Mouse (Mus musculus): ENCODE data around the gene Parp14. TPM values are rescaled to one million over a fixed set of nuclear protein-coding genes. Genes with fewer than 3 reads are reported as not detected.

Gene Parp14
- polyA plus RNA-seq (2015; fragmentation: Nextera tagmentation; extraction: Ambion mirVana): 0.14 and 0.35 TPM in 2 replicates

GRCm38 (mm10) chr16:35871048-35871851 lies at the start of gene Parp14:
Gene Parp14 (minus strand): TSS chr16:35871544.
- ATAC-seq: 0 out of 2 replicates have a peak, but pooled peaks have one; percentile 45
- H3K27me3 ChIP-seq: peaks cover 33% of the 10 kb centered on the region
- peak within 1 kb of the TSS; percentile 67 for H3K9ac ChIP-seq
- H3K36me3 ChIP-seq (ENCODE audit: poor library complexity, severe bottlenecking): no peaks in the 10 kb centered on the region
- peaks cover 16% of the 10 kb centered on the region for H3K4me1 ChIP-seq
- H3K4me3 ChIP-seq: peak within 1 kb of the TSS; percentile 58
- peak within 1 kb of the TSS; percentile 96 for H3K4me2 ChIP-seq
- H3K9me3 ChIP-seq (replicated peaks): peaks cover 5% of the 10 kb centered on the region; the same call in 1 of the 2 replicates
- H3K27ac ChIP-seq: no peak within 1 kb of the TSS
- 1% methylated on average over 36 of the region's 38 CpGs for WGBS

DNA sequence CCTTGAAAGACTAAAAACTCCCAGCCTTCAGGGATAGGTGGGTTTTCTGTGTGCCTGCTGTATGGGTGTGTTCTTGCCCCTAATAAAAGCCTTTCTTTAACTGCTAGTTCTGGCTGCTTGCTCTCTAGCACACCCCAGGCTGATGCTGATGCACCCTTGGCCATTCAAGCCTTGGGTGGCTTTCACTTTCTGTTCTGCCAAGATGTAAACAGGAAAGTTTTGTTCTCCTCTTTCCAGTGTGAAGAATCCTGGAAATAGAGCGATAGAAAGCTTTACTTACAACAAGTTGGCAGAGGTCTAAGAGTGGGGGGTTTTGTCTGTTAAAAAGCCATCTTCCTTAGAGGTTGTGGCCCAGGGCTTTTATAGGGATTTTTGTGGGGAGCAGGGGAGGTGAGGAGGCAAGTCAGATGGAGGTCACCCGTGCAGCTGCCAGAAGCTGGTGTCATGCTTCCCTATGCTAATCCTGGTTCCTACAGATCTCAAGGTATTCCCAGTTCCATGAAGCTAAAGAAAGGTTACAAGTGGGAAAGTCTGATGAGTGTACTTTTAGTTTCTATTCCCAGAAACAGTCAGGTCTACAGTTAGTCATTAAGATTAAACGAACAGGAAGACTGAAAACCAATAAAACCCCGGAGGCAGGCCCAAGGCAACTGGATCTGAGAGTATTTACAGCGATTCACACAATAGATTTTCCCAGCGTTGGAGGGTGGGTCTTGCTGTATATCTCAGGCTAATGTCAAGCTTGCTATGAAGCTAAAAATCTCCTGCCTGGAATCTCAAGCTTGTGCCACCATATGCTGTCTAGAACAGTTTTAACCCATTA lies 47.6 kb upstream of the Parp14 start:
- H3K4me1 ChIP-seq: no peaks in the 10 kb centered on the region
- H3K36me3 ChIP-seq (ENCODE audit: poor library complexity, severe bottlenecking): no peaks in the 10 kb centered on the region
- no peak overlapping the region for H3K4me3 ChIP-seq
- H3K9ac ChIP-seq: no peak overlapping the region
- H3K4me2 ChIP-seq: no peak overlapping the region
- no peak for ATAC-seq
- 91% methylated on average over 6 of the region's 6 CpGs for WGBS
- H3K27ac ChIP-seq: no peak overlapping the region
- H3K9me3 ChIP-seq (replicated peaks): no peaks in the 10 kb centered on the region
- no peaks in the 10 kb centered on the region for H3K27me3 ChIP-seq

GRCm38 (mm10) chr16:35914301-35914700 lies 43.0 kb upstream of the Parp14 start:
- Histone ChIP-seq H3K36me3 (ENCODE audit: poor library complexity, severe bottlenecking) (no peaks in the 10 kb centered on the region), H3K4me1 (no peaks in the 10 kb centered on the region), H3K27me3 (no peaks in the 10 kb centered on the region), H3K9me3 (replicated peaks) (no peaks in the 10 kb centered on the region), H3K27ac (no peak overlapping the region), H3K4me2 (no peak overlapping the region), H3K9ac (no peak overlapping the region), H3K4me3 (no peak overlapping the region)
- WGBS: 70% methylated on average over 5 of the region's 5 CpGs
- no peak for ATAC-seq

DNA sequence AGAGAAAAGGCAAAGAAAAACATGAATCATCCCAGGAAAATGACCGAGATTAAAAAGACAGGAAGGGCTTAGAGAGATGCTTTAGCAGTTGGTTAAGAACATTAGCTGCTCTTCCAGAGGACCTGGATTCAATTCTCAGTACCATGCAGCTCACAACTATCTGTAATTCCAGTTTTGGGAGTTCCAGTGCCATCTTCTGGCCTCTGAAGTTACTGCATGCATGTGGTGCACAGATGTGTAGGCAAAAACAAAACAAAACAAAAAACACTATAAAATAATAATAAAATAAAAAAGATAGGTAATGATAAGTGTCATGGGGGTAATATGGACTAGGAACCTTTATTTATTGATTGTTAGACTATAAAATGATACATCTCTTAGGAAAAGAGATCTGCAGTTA lies 42.2 kb upstream of the Parp14 start:
- no peaks in the 10 kb centered on the region for H3K9me3 ChIP-seq (replicated peaks)
- no peak overlapping the region for H3K4me3 ChIP-seq
- no peak overlapping the region for H3K4me2 ChIP-seq
- no peaks in the 10 kb centered on the region for H3K27me3 ChIP-seq
- no peaks in the 10 kb centered on the region for H3K36me3 ChIP-seq (ENCODE audit: poor library complexity, severe bottlenecking)
- 68% methylated on average over 1 of the region's 1 CpGs for WGBS
- no peak overlapping the region for H3K27ac ChIP-seq
- no peak overlapping the region for H3K9ac ChIP-seq
- no peaks in the 10 kb centered on the region for H3K4me1 ChIP-seq
- no peak for ATAC-seq

DNA sequence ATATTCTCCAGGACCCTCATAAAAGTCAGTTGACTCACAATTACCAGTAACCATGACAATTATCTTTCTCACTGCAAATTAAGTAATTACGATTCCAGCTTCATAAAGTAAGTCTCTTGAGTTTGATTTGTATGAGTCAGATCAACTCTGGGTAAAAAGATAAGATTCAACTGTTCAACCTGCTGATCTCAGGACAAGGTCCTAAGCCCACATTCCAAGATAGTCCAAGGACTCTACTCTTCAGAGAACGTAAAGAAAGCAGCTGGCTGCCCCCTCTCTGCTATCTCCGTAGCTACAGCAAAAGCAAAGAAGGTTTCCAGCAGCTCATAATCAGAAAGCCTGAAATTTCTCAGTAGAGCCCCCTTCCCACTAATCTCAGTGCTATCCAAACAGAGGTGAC lies 40.1 kb upstream of the Parp14 start:
- Histone ChIP-seq H3K36me3 (ENCODE audit: poor library complexity, severe bottlenecking) (no peaks in the 10 kb centered on the region), H3K9ac (no peak overlapping the region), H3K4me2 (no peak overlapping the region), H3K27ac (no peak overlapping the region), H3K4me1 (no peaks in the 10 kb centered on the region), H3K9me3 (replicated peaks) (no peaks in the 10 kb centered on the region), H3K4me3 (no peak overlapping the region), H3K27me3 (no peaks in the 10 kb centered on the region)
- WGBS: 81% methylated on average over 3 of the region's 3 CpGs
- ATAC-seq: no peak

DNA sequence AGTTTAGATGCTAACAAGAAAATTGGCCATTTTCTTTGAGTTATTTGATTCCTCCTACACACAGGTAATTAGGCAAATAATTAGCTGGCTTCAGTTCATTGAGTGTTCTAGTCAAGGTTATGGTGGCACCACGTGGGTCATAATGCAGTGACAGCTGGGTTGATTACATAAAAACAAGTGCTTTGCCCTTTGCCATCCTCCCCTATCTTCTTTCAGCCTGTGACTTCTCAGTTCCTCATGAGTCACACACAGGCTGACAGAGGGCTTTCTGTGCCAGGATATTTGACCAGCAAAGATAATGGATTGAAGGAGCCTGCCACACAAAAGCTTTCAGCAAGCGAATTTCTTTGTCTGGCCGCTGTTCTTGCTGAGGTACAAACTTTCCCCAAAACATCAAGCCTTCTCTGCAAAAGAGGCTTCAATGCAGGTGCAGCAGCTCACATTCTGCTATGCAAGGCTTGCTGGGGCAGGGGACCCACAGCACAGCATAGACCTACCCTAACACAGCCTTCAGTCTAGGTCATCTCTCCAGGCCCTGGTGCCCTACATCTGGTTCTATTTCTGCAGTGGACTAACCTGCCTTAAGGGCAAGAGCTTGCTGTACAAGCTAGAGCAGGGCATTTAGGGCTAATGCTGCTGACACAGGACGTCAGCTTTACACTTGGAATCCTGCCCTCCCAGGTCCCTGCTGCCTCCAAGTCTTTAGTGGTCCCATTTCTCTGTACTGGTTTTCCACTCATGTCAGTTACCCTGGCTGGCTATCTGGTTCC lies 36.3 kb upstream of the Parp14 start:
- WGBS: 62% methylated on average over 4 of the region's 4 CpGs

GRCm38 (mm10) chr16:35906887-35907286 lies 35.5 kb upstream of the Parp14 start:
- no peak overlapping the region for H3K4me2 ChIP-seq
- no peak for ATAC-seq
- no peak overlapping the region for H3K9ac ChIP-seq
- H3K36me3 ChIP-seq (ENCODE audit: poor library complexity, severe bottlenecking): no peaks in the 10 kb centered on the region
- H3K4me1 ChIP-seq: no peaks in the 10 kb centered on the region
- H3K27me3 ChIP-seq: no peaks in the 10 kb centered on the region
- no peaks in the 10 kb centered on the region for H3K9me3 ChIP-seq (replicated peaks)
- no peak overlapping the region for H3K27ac ChIP-seq
- WGBS: 83% methylated on average over 7 of the region's 7 CpGs
- H3K4me3 ChIP-seq: no peak overlapping the region

More for the DNA sequence above, 36.3 kb upstream of the Parp14 start:
- Histone ChIP-seq H3K27me3 (no peaks in the 10 kb centered on the region), H3K9me3 (replicated peaks) (no peaks in the 10 kb centered on the region), H3K27ac (no peak overlapping the region), H3K4me3 (no peak overlapping the region), H3K9ac (no peak overlapping the region), H3K36me3 (ENCODE audit: poor library complexity, severe bottlenecking) (no peaks in the 10 kb centered on the region), H3K4me2 (no peak overlapping the region), H3K4me1 (no peaks in the 10 kb centered on the region)
- no peak for ATAC-seq

DNA sequence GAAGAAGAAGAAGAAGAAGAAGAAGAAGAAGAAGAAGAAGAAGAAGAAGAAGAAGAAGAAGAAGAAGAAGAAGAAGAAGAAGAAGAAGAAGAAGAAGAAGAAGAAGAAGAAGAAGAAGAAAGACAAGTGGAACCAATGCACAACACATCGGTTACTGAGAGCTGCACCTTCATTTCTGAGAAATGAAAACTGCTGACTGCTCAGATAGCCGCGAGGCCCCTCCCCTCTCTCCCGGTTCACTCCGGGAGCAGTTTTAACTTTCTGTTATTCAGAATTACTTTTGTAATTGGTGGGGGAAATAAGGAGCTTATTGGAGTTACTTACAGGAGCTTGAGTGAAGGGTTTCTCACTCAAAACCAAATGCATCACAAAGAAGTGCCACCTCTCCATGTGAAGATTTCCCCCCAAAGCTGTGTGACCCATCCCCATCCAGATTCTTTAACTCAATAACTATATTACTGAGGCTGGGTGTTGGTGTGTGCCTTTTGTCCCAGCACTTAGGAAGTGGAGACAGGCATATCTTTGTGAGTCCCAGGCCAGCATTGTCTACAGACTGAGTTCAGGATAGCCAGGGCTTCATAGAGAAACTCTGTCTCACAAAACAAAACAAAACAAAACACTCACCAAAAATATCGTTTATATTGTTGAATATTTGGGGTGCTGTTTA lies 34.6 kb upstream of the Parp14 start:
- H3K9me3 ChIP-seq (replicated peaks): no peaks in the 10 kb centered on the region
- H3K27me3 ChIP-seq: no peaks in the 10 kb centered on the region
- H3K4me2 ChIP-seq: no peak overlapping the region
- 85% methylated on average over 6 of the region's 6 CpGs for WGBS
- no peak for ATAC-seq
- no peak overlapping the region for H3K4me3 ChIP-seq
- H3K36me3 ChIP-seq (ENCODE audit: poor library complexity, severe bottlenecking): no peaks in the 10 kb centered on the region
- no peaks in the 10 kb centered on the region for H3K4me1 ChIP-seq
- no peak overlapping the region for H3K9ac ChIP-seq
- no peak overlapping the region for H3K27ac ChIP-seq

GRCm38 (mm10) chr16:35905355-35905754 lies 34.0 kb upstream of the Parp14 start:
- Histone ChIP-seq H3K27ac (no peak overlapping the region), H3K9ac (no peak overlapping the region), H3K4me3 (no peak overlapping the region), H3K36me3 (ENCODE audit: poor library complexity, severe bottlenecking) (no peaks in the 10 kb centered on the region), H3K9me3 (replicated peaks) (no peaks in the 10 kb centered on the region), H3K27me3 (no peaks in the 10 kb centered on the region), H3K4me1 (no peaks in the 10 kb centered on the region), H3K4me2 (no peak overlapping the region)
- ATAC-seq: no peak
- WGBS: 97% methylated on average over 3 of the region's 3 CpGs

DNA sequence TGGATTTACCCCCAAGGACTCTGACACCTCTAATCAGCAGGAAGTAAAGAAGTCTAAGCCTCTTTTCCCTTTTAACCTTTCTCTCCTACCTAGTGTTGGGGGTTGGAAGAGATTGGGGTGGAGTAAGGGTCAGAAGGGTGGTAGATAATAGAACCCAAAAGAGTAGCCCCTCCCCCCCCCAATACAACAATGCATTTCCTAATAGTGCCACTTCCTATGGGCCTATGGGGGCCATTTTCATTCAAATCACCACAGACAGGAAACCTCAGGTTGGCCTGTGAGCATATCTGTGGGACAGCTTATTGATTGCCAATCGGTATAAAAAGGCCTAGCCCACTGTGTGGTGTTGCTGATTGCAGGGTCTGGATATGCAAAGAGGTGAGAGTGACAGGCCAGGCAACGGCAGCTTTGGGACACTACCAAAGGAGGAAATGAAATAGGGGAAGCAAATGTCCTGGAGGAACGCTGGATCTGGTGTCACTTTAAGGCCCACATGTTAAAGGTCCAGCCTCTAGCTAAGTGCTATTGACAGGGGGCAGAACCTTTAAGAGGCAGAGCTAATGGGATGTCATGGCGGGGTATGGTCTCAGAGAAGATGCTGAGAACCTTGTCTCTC lies 32.9 kb upstream of the Parp14 start:
- H3K27ac ChIP-seq: no peak overlapping the region
- H3K9ac ChIP-seq: no peak overlapping the region
- WGBS: 89% methylated on average over 4 of the region's 4 CpGs
- H3K9me3 ChIP-seq (replicated peaks): no peaks in the 10 kb centered on the region
- H3K27me3 ChIP-seq: no peaks in the 10 kb centered on the region
- ATAC-seq: no peak
- H3K4me1 ChIP-seq: no peaks in the 10 kb centered on the region
- H3K4me2 ChIP-seq: no peak overlapping the region
- no peak overlapping the region for H3K4me3 ChIP-seq
- no peaks in the 10 kb centered on the region for H3K36me3 ChIP-seq (ENCODE audit: poor library complexity, severe bottlenecking)

DNA sequence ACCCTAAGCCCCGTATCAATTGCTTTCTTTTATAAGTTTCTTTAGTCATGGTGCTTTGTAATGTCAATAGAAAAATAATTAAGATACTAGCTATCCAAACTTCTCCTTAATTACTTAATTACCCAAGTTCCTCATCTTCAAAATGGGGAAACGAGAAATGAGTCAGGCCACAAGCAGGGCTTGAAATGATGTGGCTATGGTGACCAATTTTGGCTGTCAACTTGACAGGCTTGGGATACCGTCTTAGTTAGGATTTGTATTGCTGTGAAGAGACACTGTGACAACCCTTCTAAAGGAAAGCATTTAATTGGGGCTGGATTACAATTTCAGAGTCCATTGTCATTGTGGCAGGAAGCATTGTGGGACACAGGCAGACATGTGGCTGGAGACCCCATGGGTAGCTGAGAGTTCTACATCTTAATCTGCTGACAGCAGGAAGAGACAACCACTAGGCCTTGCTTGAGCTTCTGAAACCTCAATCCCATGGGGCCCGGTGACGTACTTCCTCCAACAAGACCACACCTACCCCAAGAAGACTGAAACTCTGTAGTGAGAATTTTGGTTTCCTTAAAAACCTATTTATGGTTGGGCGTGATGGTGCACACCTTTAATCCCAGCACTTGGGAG lies 31.8 kb upstream of the Parp14 start:
- H3K4me2 ChIP-seq: no peak overlapping the region
- WGBS: 82% methylated on average over 6 of the region's 6 CpGs
- no peak overlapping the region for H3K4me3 ChIP-seq
- H3K27me3 ChIP-seq: no peaks in the 10 kb centered on the region
- ATAC-seq: no peak
- H3K27ac ChIP-seq: no peak overlapping the region
- no peak overlapping the region for H3K9ac ChIP-seq
- H3K4me1 ChIP-seq: no peaks in the 10 kb centered on the region
- no peaks in the 10 kb centered on the region for H3K36me3 ChIP-seq (ENCODE audit: poor library complexity, severe bottlenecking)
- no peaks in the 10 kb centered on the region for H3K9me3 ChIP-seq (replicated peaks)

All from forebrain, embryonic 13.5 days (tissue).